24 mouse cellular contexts compared by ENCODE assay signal in the genomic region with DNA sequence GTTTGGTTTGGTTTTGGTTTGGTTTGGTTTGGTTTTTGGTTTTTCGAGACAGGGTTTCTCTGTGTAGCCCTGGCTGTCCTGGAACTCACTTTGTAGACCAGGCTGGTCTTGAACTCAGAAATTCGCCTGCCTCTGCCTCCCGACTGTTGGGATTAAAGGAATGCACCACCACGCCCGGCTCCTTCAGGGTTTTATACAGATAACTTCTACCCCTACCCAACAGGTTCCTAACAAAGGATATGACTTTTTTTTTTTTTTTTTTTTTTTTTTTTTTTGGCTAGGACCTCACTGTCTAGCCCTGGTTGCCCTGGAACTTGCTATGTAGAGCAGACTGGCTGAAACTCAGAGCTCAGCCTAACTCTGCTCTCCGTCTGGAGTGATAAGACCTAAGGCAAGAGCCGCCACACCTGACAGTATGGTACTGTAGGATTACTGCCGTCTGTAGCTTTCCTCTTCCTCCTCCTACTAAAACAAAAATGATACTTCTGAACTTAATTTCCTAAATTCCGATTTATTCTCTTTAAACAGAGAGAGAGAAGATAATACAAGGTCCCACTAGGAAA. TPM values are rescaled to one million over a fixed set of nuclear protein-coding genes. Genes with fewer than 3 reads are reported as not detected.
DNase-seq lines count a peak whose midpoint lies in the region; ATAC-seq and TF ChIP-seq lines count a peak whose summit lies in the region.
"Had no signal": no experiment of that assay in that cellular context is flagged by ENCODE, and none has a peak within 500 bp of the region (broad histone marks: within the 10 kb centered on the region; RNA-seq: fewer than 3 reads in every experiment).

No protein-coding gene starts in this region.

- no peak overlapping the region for H3K4me3 ChIP-seq in gastrocnemius, adult 2 months
- peak overlapping the region; percentile 39 to 55 for H3K4me3 ChIP-seq in heart, embryonic 14.5 days (ENCODE audit: control insufficient read depth in 1 of 2, insufficient read depth in 1 of 2, low read depth in 1 of 2, low read length in 2 of 2)
- no peak overlapping the region for H3K4me3 ChIP-seq in liver, embryonic 12.5 days
- H3K4me3 ChIP-seq: embryonic facial prominence, embryonic 12.5 days; forebrain, embryonic 15.5 days; hindbrain, embryonic 13.5 days; left cerebral cortex, adult 2 months; midbrain, embryonic 10.5 days had no signal

- WGBS in heart, embryonic 14.5 days = 40% methylated on average over 9 of the region's 9 CpGs
- 63% methylated on average over 9 of the region's 9 CpGs for WGBS in liver, embryonic 12.5 days (ENCODE audit: insufficient replicate concordance)

- TF ChIP-seq CTCF in gastrocnemius, adult 2 months (IDR thresholded peaks at IDR 0.05) = no peak

- no peak for DNase-seq in gastrocnemius, adult 2 months
- no peak for DNase-seq in gastrocnemius, adult 8-10 months (ENCODE audit: low spot score in 2 of 2)
- DNase-seq in heart, adult 8-10 months (ENCODE audit: low spot score) = no peak
- no peak for DNase-seq in layer of hippocampus, adult 8-10 months (ENCODE audit: low spot score in 2 of 2)
- DNase-seq in adrenal gland, postnatal 4 days (ENCODE audit: low spot score in 2 of 2) = no peak
- DNase-seq: adrenal gland, postnatal 10 days; cerebellum, postnatal 10 days; kidney, adult 8-10 months; kidney, postnatal 14 days; left cerebral cortex, postnatal 4 days; lung, postnatal 36 days; thymus, postnatal 36 days had no signal

- no peaks in the 10 kb centered on the region; a peak in 1 of 4 replicates for H3K4me1 ChIP-seq in heart, embryonic 14.5 days (ENCODE audit: control insufficient read depth in 2 of 2, insufficient read depth in 2 of 2, low read length in 2 of 2)
- H3K4me1 ChIP-seq in liver, embryonic 12.5 days = no peaks in the 10 kb centered on the region
- H3K4me1 ChIP-seq: embryonic facial prominence, embryonic 12.5 days; forebrain, embryonic 15.5 days; midbrain, embryonic 10.5 days had no signal

- no peak for ATAC-seq in heart, embryonic 14.5 days (ENCODE audit: insufficient number of reproducible peaks, insufficient read depth, low FRiP score, low read depth)
- ATAC-seq in liver, embryonic 12.5 days = peak; percentile 59; the same call in 1 of the 2 replicates
- ATAC-seq in megakaryocyte-erythroid progenitor cell, adult 5-6 weeks (replicated peaks; ENCODE audit: low FRiP score, low TSS enrichment, poor library complexity, severe bottlenecking) = peak; percentile 89
- ATAC-seq: activated CD4-positive, CD25-positive, alpha-beta regulatory T cell, adult 4 months; inflammation-experienced regulatory T-cells, adult 6 months had no signal

- H3K4me2 ChIP-seq in heart, embryonic 14.5 days (ENCODE audit: low read length) = peak overlapping the region; percentile 68
- H3K4me2 ChIP-seq in liver, embryonic 12.5 days = no peak overlapping the region
- H3K4me2 ChIP-seq: embryonic facial prominence, embryonic 12.5 days; forebrain, embryonic 15.5 days; hindbrain, embryonic 13.5 days had no signal

- H3K27ac ChIP-seq in gastrocnemius, adult 2 months = peak overlapping the region; percentile 20; the same call in 1 of the 2 replicates
- H3K27ac ChIP-seq in heart, embryonic 14.5 days (replicated peaks in 1 of 2; ENCODE audit: control insufficient read depth in 1 of 2, insufficient read depth in 1 of 2, low read depth in 2 of 2, low read length in 2 of 2) = peak overlapping the region; percentile 91 to 92
- H3K27ac ChIP-seq in liver, embryonic 12.5 days = no peak overlapping the region
- H3K27ac ChIP-seq: embryonic facial prominence, embryonic 12.5 days; forebrain, embryonic 15.5 days; hindbrain, embryonic 13.5 days; left cerebral cortex, adult 2 months; midbrain, embryonic 10.5 days had no signal

- H3K36me3 ChIP-seq in heart, embryonic 14.5 days (ENCODE audit: control insufficient read depth, insufficient read depth, low read length) = peaks cover 50% of the 10 kb centered on the region
- no peaks in the 10 kb centered on the region for H3K36me3 ChIP-seq in liver, embryonic 12.5 days
- H3K36me3 ChIP-seq: embryonic facial prominence, embryonic 12.5 days; forebrain, embryonic 15.5 days; hindbrain, embryonic 13.5 days; midbrain, embryonic 10.5 days had no signal

- intact Hi-C loops in gastrocnemius, adult 2 months (cut with DNase I) = loop anchor here (10.0 kb wide), 1 partner anchor 253 kb away; the partner anchor contains the start of gene Asf1a

- H3K9me3 ChIP-seq in heart, embryonic 14.5 days (ENCODE audit: control insufficient read depth, low read length) = no peaks in the 10 kb centered on the region
- no peaks in the 10 kb centered on the region for H3K9me3 ChIP-seq in liver, embryonic 12.5 days (replicated peaks)
- H3K9me3 ChIP-seq: embryonic facial prominence, embryonic 12.5 days; forebrain, embryonic 15.5 days; hindbrain, embryonic 13.5 days; midbrain, embryonic 10.5 days had no signal

- H3K27me3 ChIP-seq in heart, embryonic 14.5 days (ENCODE audit: control insufficient read depth, insufficient read depth, low read length) = no peaks in the 10 kb centered on the region
- H3K27me3 ChIP-seq in liver, embryonic 12.5 days (replicated peaks) = no peaks in the 10 kb centered on the region
- H3K27me3 ChIP-seq: embryonic facial prominence, embryonic 12.5 days; forebrain, embryonic 15.5 days; hindbrain, embryonic 13.5 days had no signal

- H3K9ac ChIP-seq in heart, embryonic 14.5 days (ENCODE audit: low read length) = peak overlapping the region; percentile 92
- H3K9ac ChIP-seq in liver, embryonic 12.5 days = no peak overlapping the region
- H3K9ac ChIP-seq: embryonic facial prominence, embryonic 12.5 days; forebrain, embryonic 15.5 days; hindbrain, embryonic 13.5 days had no signal

RNA-seq across cellular contexts. Expression of gene Pln, which starts 4.8 kb away (rescaled TPM):
- 10 to 100 TPM in 1 of 2 experiments, 1 to 10 TPM in 1; 7.6 to 25.9 TPM for total RNA-seq in gastrocnemius, adult 2 months (2021)
- total RNA-seq in gastrocnemius, adult 8-10 months (2022) = 10 to 100 TPM; 22.5 to 48.8 (median 36.7) TPM
- polyA plus RNA-seq in heart, embryonic 14.5 days (2014; fragmentation: Nextera tagmentation; extraction: Ambion mirVana) = 1,148 and 1,278 TPM in 2 replicates
- total RNA-seq in heart, adult 8-10 months (2022) = 1,000 to 10,000 TPM; 7,188 to 8,681 (median 7,674) TPM
- 0.50 and 0.61 TPM in 2 replicates for polyA plus RNA-seq in liver, embryonic 12.5 days (2016; fragmentation: Nextera tagmentation; extraction: Ambion mirVana)
- not detected in 2 replicates for total RNA-seq in megakaryocyte-erythroid progenitor cell, adult 5-6 weeks (2014; fragmentation: Nextera tagmentation)
- 0.46 and 0.56 TPM in 2 replicates for total RNA-seq in megakaryocyte-erythroid progenitor cell, adult 5-6 weeks (2017)
- total RNA-seq in layer of hippocampus, adult 8-10 months (2022) = 1 to 10 TPM in 3 of 4 experiments, under 1 TPM in 1; 0.87 to 2.3 (median 1.2) TPM
- under 1 TPM in 1 of 2 experiments, not detected in 1; 0.45 TPM for total RNA-seq in adrenal gland, postnatal 4 days (2021)
- total RNA-seq: monocyte, adult 5-6 weeks had no signal
- polyA plus RNA-seq: liver, adult 2 months had no signal

RNA-seq across cellular contexts. Expression of gene Cep85l, which starts 37.5 kb away (rescaled TPM):
- 10 to 100 TPM; 45.6 to 62.4 TPM for total RNA-seq in gastrocnemius, adult 2 months (2021)
- total RNA-seq in gastrocnemius, adult 8-10 months (2022) = 10 to 100 TPM; 28.5 to 98.7 (median 37.1) TPM
- polyA plus RNA-seq in heart, embryonic 14.5 days (2014; fragmentation: Nextera tagmentation; extraction: Ambion mirVana) = 7.1 and 9.5 TPM in 2 replicates
- 10 to 100 TPM; 13.1 to 16.0 (median 14.3) TPM for total RNA-seq in heart, adult 8-10 months (2022)
- 2.4 and 2.5 TPM in 2 replicates for polyA plus RNA-seq in liver, embryonic 12.5 days (2016; fragmentation: Nextera tagmentation; extraction: Ambion mirVana)
- 9.7 and 16.2 TPM in 2 replicates for total RNA-seq in megakaryocyte-erythroid progenitor cell, adult 5-6 weeks (2014; fragmentation: Nextera tagmentation)
- 17.3 and 18.7 TPM in 2 replicates for total RNA-seq in megakaryocyte-erythroid progenitor cell, adult 5-6 weeks (2017)
- 10 to 100 TPM; 22.7 to 24.3 (median 23.8) TPM for total RNA-seq in layer of hippocampus, adult 8-10 months (2022)
- total RNA-seq in adrenal gland, postnatal 4 days (2021) = 10 to 100 TPM; 17.5 to 17.7 TPM

Comparison
In these comparisons a context has a peak if more than half of its experiments do, and no peak if none do; other contexts are left out.
1. H3K4me3 ChIP-seq: peak in heart, embryonic 14.5 days (2 of 2); none in gastrocnemius, adult 2 months (single experiment) and liver, embryonic 12.5 days (single experiment).
2. RNA of gene Pln, which starts 4.8 kb away (total RNA-seq): 7,188 to 8,681 TPM in heart, adult 8-10 months; 22.5 to 48.8 TPM in gastrocnemius, adult 8-10 months, 7.6 to 25.9 TPM in gastrocnemius, adult 2 months, 0.87 to 2.3 TPM in layer of hippocampus, adult 8-10 months, 0.46 to 0.56 TPM in megakaryocyte-erythroid progenitor cell, adult 5-6 weeks and 0.45 TPM in adrenal gland, postnatal 4 days; every median in the first group is over 100 times any median in the second.